Mouse (Mus musculus) CH12.LX (cell line): ENCODE measurements at regions not wholly inside any gene's neighbourhood (a gene's known extent, or its start where the extent isn't known, plus 50 kb on each side); places are given as distances from the start of the nearest gene placed in this dataset.
A peak's percentile ranks its signal among the peaks of the same experiment; 100 is the strongest.

Experiments used
- DNase-seq: peaks from one replicate; pipeline ENCODE4 v3.0.0-alpha.2; 2013; ENCODE audit errors: extremely low read depth
- H3K27ac ChIP-seq: 2 replicates; pipeline ENCODE4 v1.5.1; 2012; ENCODE audit warnings: low read depth, mild to moderate bottlenecking, control low read depth, moderate library complexity; ENCODE audit not compliant: insufficient read depth
- H3K27me3 ChIP-seq: replicated peaks from 2 replicates; pipeline ENCODE3; 2012; ENCODE audit warnings: inconsistent platforms
- H3K36me3 ChIP-seq, 2 experiments: replicated peaks in 1 of 2; 2 replicates each; pipeline versions ENCODE3 to v1.6.1; 2012; ENCODE audit warnings: inconsistent platforms in 1 of 2, low read length in 1 of 2, mild to moderate bottlenecking in 1 of 2, mixed read lengths in 1 of 2, moderate library complexity in 1 of 2; ENCODE audit not compliant: control insufficient read depth in 1 of 2, insufficient read depth in 1 of 2
- H3K4me1 ChIP-seq, 2 experiments: 2 replicates each; pipeline ENCODE4 v1.6.1; 2012; ENCODE audit warnings: inconsistent platforms in 1 of 2, moderate library complexity in 1 of 2; ENCODE audit not compliant: insufficient read depth in 2 of 2, control insufficient read depth in 1 of 2
- H3K4me2 ChIP-seq: 2 replicates; pipeline ENCODE4 v1.6.1; 2012; ENCODE audit warnings: low read depth, mild to moderate bottlenecking, control low read depth; ENCODE audit not compliant: poor library complexity, insufficient read depth, severe bottlenecking
- H3K4me3 ChIP-seq, 3 experiments: fragments of 150-350 bp in 1 of 3; sonication (generic) in 1 of 3; replicated peaks in 1 of 3; 2 replicates each; pipeline versions ENCODE3 to v1.5.1; 2011 to 2012; ENCODE audit warnings: low read depth in 2 of 3, low read length in 2 of 3, mild to moderate bottlenecking in 2 of 3, moderate library complexity in 2 of 3, control low read depth in 1 of 3, improper control_type of control experiment in 1 of 3, inconsistent platforms in 1 of 3, mixed read lengths in 1 of 3; ENCODE audit not compliant: poor library complexity in 1 of 3
- H3K79me2 ChIP-seq: replicated peaks from 2 replicates; pipeline ENCODE4 v1.6.1; 2012; ENCODE audit warnings: mild to moderate bottlenecking, moderate library complexity; ENCODE audit not compliant: control insufficient read depth, poor library complexity, insufficient read depth, severe bottlenecking; ENCODE audit errors: extremely low read depth
- H3K9ac ChIP-seq: 2 replicates; pipeline ENCODE4 v1.6.1; 2012; ENCODE audit warnings: low read depth, mild to moderate bottlenecking, control low read depth, moderate library complexity; ENCODE audit not compliant: insufficient read depth
- H3K9me3 ChIP-seq: replicated peaks from 2 replicates; pipeline ENCODE3; 2012; ENCODE audit warnings: low read length, inconsistent platforms, mixed read lengths
- CHD1 ChIP-seq: IDR thresholded peaks from 2 replicates; pipeline ENCODE4 v1.6.1; 2012; ENCODE audit warnings: low read depth, low read length, improper control_type of control experiment, inconsistent platforms
- CHD2 ChIP-seq: IDR thresholded peaks from 2 replicates; pipeline ENCODE4 v1.6.1; 2011; ENCODE audit warnings: low read length, improper control_type of control experiment
- CTCF ChIP-seq, 2 experiments: IDR thresholded peaks in 1 of 2; conservative IDR thresholded peaks in 1 of 2; 2 replicates each; pipeline ENCODE4 v1.5.1; 2011 to 2012; ENCODE audit warnings: low read depth in 2 of 2, low read length in 2 of 2, improper control_type of control experiment in 1 of 2, inconsistent platforms in 1 of 2, mild to moderate bottlenecking in 1 of 2, moderate library complexity in 1 of 2
- E2F4 ChIP-seq: IDR thresholded peaks from 2 replicates; pipeline ENCODE4 v1.6.1; 2011; ENCODE audit warnings: low read depth, low read length, improper control_type of control experiment; ENCODE audit not compliant: insufficient replicate concordance
- ELF1 ChIP-seq: IDR thresholded peaks from 2 replicates; pipeline ENCODE4 v1.6.1; 2014; ENCODE audit warnings: low read depth, mild to moderate bottlenecking, inconsistent platforms, low read length, improper control_type of control experiment
- ETS1 ChIP-seq: conservative IDR thresholded peaks from 2 replicates; pipeline ENCODE4 v1.6.1; 2012; ENCODE audit warnings: low read depth, mild to moderate bottlenecking, inconsistent platforms, low read length, improper control_type of control experiment, moderate library complexity
- GABPA ChIP-seq: IDR thresholded peaks from 2 replicates; pipeline ENCODE4 v1.6.1; 2012; ENCODE audit warnings: low read depth, low read length, improper control_type of control experiment, inconsistent platforms; ENCODE audit not compliant: insufficient replicate concordance
- HCFC1 ChIP-seq: IDR thresholded peaks from 2 replicates; pipeline ENCODE4 v1.6.1; 2012; ENCODE audit warnings: low read depth, mild to moderate bottlenecking, inconsistent platforms, low read length, improper control_type of control experiment
- JUND ChIP-seq: conservative IDR thresholded peaks from 2 replicates; pipeline ENCODE4 v1.6.1; 2011; ENCODE audit warnings: low read depth, low read length, improper control_type of control experiment
- KAT2A ChIP-seq: IDR thresholded peaks from 2 replicates; pipeline ENCODE4 v1.6.1; 2012; ENCODE audit warnings: low read length, improper control_type of control experiment, inconsistent platforms; ENCODE audit not compliant: insufficient replicate concordance
- MAFK ChIP-seq: IDR thresholded peaks from 2 replicates; pipeline ENCODE4 v1.6.1; 2011; ENCODE audit warnings: low read length, improper control_type of control experiment; ENCODE audit not compliant: insufficient replicate concordance
- MAZ ChIP-seq: IDR thresholded peaks from 2 replicates; pipeline ENCODE4 v1.6.1; 2012; ENCODE audit warnings: low read depth, mild to moderate bottlenecking, inconsistent platforms, low read length, improper control_type of control experiment, moderate library complexity
- MXI1 ChIP-seq: IDR thresholded peaks from 2 replicates; pipeline ENCODE4 v1.6.1; 2011; ENCODE audit warnings: mild to moderate bottlenecking, low read depth, low read length, improper control_type of control experiment
- NELFE ChIP-seq: IDR thresholded peaks from 2 replicates; pipeline ENCODE4 v1.6.1; 2011; ENCODE audit warnings: low read depth, low read length, improper control_type of control experiment
- PAX5 ChIP-seq: IDR thresholded peaks from 2 replicates; pipeline ENCODE4 v1.6.1; 2012; ENCODE audit warnings: low read length, inconsistent platforms, mixed read lengths
- POLR2AphosphoS2 ChIP-seq: IDR thresholded peaks from 2 replicates; pipeline ENCODE4 v1.6.1; 2011; ENCODE audit warnings: low read depth, low read length, improper control_type of control experiment
- RAD21 ChIP-seq: IDR thresholded peaks from 2 replicates; pipeline ENCODE4 v1.6.1; 2011; ENCODE audit warnings: low read depth, mild to moderate bottlenecking, low read length, improper control_type of control experiment, moderate library complexity
- RCOR1 ChIP-seq: conservative IDR thresholded peaks from 2 replicates; pipeline ENCODE4 v1.6.1; 2012; ENCODE audit warnings: low read depth, mild to moderate bottlenecking, inconsistent platforms, low read length, improper control_type of control experiment
- SMC3 ChIP-seq: IDR thresholded peaks from 2 replicates; pipeline ENCODE4 v1.6.1; 2011; ENCODE audit warnings: low read depth, low read length, improper control_type of control experiment
- TCF12 ChIP-seq: IDR thresholded peaks from 2 replicates; pipeline ENCODE4 v1.6.1; 2014; ENCODE audit warnings: low read depth, mild to moderate bottlenecking, inconsistent platforms, low read length, improper control_type of control experiment
- UBTF ChIP-seq: IDR thresholded peaks from 2 replicates; pipeline ENCODE4 v1.6.1; 2012; ENCODE audit warnings: low read depth, mild to moderate bottlenecking, inconsistent platforms, low read length, improper control_type of control experiment, moderate library complexity
- USF1 ChIP-seq: IDR thresholded peaks from 2 replicates; pipeline ENCODE4 v1.6.1; 2014; ENCODE audit warnings: low read depth, mild to moderate bottlenecking, inconsistent platforms, low read length, improper control_type of control experiment
- USF2 ChIP-seq: conservative IDR thresholded peaks from 2 replicates; pipeline ENCODE4 v1.6.1; 2011; ENCODE audit warnings: low read depth, low read length, improper control_type of control experiment
- ZC3H11A ChIP-seq: IDR thresholded peaks from 2 replicates; pipeline ENCODE4 v1.6.1; 2012; ENCODE audit warnings: low read depth, mild to moderate bottlenecking, inconsistent platforms, low read length, improper control_type of control experiment
- ZKSCAN1 ChIP-seq: IDR thresholded peaks from 2 replicates; pipeline ENCODE4 v1.6.1; 2012; ENCODE audit warnings: low read depth, inconsistent platforms, low read length, improper control_type of control experiment, borderline replicate concordance
- ZNF384 ChIP-seq: IDR thresholded peaks from 2 replicates; pipeline ENCODE4 v1.6.1; 2012; ENCODE audit warnings: low read depth, low read length, improper control_type of control experiment, inconsistent platforms
- dilution Hi-C: fragments of 300-500 bp; cut with MboI; formaldehyde crosslinking; loops from 2 replicates; pipeline ENCODE4 v1.14.3; 2020; ENCODE audit warnings: low sequenced_read_pairs; ENCODE audit not compliant: extremely low pct_unique_long_range_greater_than_20kb, extremely low pct_ligation_motif_present
- in situ Hi-C: fragments of 300-500 bp; cut with MboI; formaldehyde crosslinking; loops from 3 replicates; pipeline ENCODE4 v1.14.3; 2019; ENCODE audit warnings: low sequenced_read_pairs, low pct_ligation_motif_present, low pct_unique_long_range_greater_than_20kb, mixed read lengths

DNA sequence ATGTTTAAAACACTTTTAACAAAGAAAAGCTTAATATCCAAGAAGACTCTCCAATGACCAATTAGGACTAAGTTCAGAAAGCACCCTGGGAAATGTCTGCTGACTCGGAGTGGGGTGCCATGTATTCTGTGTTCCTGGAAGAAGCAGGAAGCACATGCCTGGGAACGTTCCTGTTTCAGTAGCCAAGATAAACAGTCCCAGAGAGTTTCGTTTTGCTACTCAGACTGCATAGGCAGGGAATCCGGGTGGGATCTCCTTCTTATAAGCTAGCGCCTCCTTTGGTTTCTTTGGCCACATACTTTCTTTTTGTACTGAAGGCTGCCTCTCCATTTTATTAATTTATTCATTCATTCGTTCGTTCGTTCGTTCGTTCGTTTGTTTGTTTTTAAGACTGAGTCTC is 101.9 kb upstream of the Smad1 start:
- H3K9ac ChIP-seq = no peak overlapping the region
- TF ChIP-seq GABPA (no peak), ZKSCAN1 (no peak)
- no peak overlapping the region for H3K4me2 ChIP-seq
- in situ Hi-C loops = no loop called here
- no peaks in the 10 kb centered on the region for H3K36me3 ChIP-seq
- H3K27ac ChIP-seq = no peak overlapping the region
- peaks cover 12 to 35% of the 10 kb centered on the region in 2 experiments for H3K4me1 ChIP-seq
- no peak overlapping the region for H3K4me3 ChIP-seq
- H3K27me3 ChIP-seq = no peaks in the 10 kb centered on the region
- H3K79me2 ChIP-seq = no peaks in the 10 kb centered on the region
- DNase-seq = no peak
- H3K9me3 ChIP-seq = no peaks in the 10 kb centered on the region
- dilution Hi-C loops = no loop called here

DNA sequence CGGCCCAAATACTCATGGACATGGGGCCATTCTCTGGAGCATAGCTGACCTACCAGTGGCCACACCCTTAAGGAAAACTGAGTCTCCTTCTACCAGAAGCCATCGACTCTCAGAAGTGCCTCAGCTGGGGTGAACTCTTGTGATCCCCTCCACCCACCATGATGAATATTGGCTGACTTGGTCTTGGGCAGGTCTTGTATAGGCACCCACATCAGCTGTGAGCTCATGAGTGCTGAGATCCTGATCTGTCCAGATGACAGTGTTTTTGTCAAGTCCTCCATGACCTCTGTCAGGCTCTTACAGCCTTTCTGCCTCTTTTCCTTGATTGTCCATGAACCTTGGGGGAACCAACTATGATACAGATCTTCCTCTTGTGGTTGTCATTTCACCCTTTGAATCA is 99.9 kb upstream of the Smad1 start:
- H3K9ac ChIP-seq = no peak overlapping the region
- dilution Hi-C loops (no loop called here), in situ Hi-C loops (no loop called here)
- no peaks in the 10 kb centered on the region for H3K79me2 ChIP-seq
- TF ChIP-seq RAD21 (no peak), MAZ (no peak), GABPA (no peak), RCOR1 (no peak), NELFE (no peak), ZC3H11A (no peak), USF1 (no peak), USF2 (no peak), MXI1 (no peak), CHD1 (no peak), KAT2A (no peak)
- no peak overlapping the region for H3K27ac ChIP-seq
- DNase-seq = no peak
- H3K9me3 ChIP-seq = no peaks in the 10 kb centered on the region
- H3K4me1 ChIP-seq = peaks cover 17 to 35% of the 10 kb centered on the region in 2 experiments
- 0 out of 2 replicates have a peak overlapping the region, but pooled peaks have one; percentile 7 for H3K4me2 ChIP-seq
- H3K27me3 ChIP-seq = no peaks in the 10 kb centered on the region
- no peak overlapping the region for H3K4me3 ChIP-seq
- H3K36me3 ChIP-seq = no peaks in the 10 kb centered on the region

DNA sequence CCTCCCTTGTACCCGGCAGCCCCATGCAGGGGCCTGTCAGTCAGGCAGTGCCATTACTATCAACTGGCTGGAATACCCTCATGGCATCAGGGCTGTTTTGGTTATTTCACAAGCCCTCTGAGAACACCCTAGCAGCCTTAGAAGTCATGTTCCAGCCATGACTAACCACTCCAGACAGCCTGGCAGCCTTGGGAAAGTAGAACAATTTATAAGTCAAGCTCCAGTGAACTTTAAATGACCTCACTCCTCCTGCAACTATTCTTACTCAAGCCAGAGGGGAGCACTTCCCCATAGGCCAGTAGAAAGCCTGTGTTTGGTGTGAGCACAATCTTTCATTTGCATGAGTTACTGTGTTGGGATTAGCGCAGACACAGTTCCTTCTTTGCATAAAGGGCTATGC is 99.3 kb upstream of the Smad1 start:
- Histone ChIP-seq H3K4me3 (no peak overlapping the region), H3K27ac (no peak overlapping the region), H3K4me1 (peaks cover 17 to 35% of the 10 kb centered on the region in 2 experiments), H3K79me2 (no peaks in the 10 kb centered on the region), H3K9me3 (no peaks in the 10 kb centered on the region), H3K27me3 (no peaks in the 10 kb centered on the region), H3K36me3 (no peaks in the 10 kb centered on the region), H3K4me2 (no peak overlapping the region), H3K9ac (no peak overlapping the region)
- dilution Hi-C loops = no loop called here
- in situ Hi-C loops = no loop called here
- DNase-seq = peak; percentile 78
- TF ChIP-seq RAD21 = no peak; the same call in 1 of the 2 replicates
- no peak for TF ChIP-seq CTCF (conservative IDR thresholded peaks at IDR 0.05 in 1 of 2, IDR thresholded peaks at IDR 0.05 in 1 of 2; ENCODE audit: low read depth in 2 of 2, low read length in 2 of 2)
- TF ChIP-seq PAX5 = no peak
- TF ChIP-seq HCFC1 = no peak
- no peak for TF ChIP-seq MAZ
- TF ChIP-seq ELF1 = 0 out of 2 replicates have a peak, but pooled peaks have one; percentile 5
- no peak for TF ChIP-seq TCF12
- TF ChIP-seq UBTF = no peak
- TF ChIP-seq JUND = peak; percentile 44; the same call in 1 of the 2 replicates
- no peak for TF ChIP-seq USF1
- no peak for TF ChIP-seq E2F4
- TF ChIP-seq USF2 = no peak
- no peak for TF ChIP-seq POLR2AphosphoS2
- peak; percentile 52 for TF ChIP-seq ETS1
- TF ChIP-seq NELFE = no peak
- no peak for TF ChIP-seq MAFK
- TF ChIP-seq RCOR1 = no peak
- TF ChIP-seq SMC3 = no peak
- no peak for TF ChIP-seq ZKSCAN1
- TF ChIP-seq ZNF384 = no peak
- TF ChIP-seq CHD2 = no peak
